Mouse (Mus musculus) G1E (cell line): ENCODE measurements around the gene Castor2. TPM values are rescaled to one million over a fixed set of nuclear protein-coding genes. Genes with fewer than 3 reads are reported as not detected.

Experiments
- ATAC-seq: 2 replicates; pipeline ENCODE4 v1.8.0; 2016; ENCODE audit warnings: mild to moderate bottlenecking; ENCODE audit not compliant: insufficient number of reproducible peaks, poor library complexity, low FRiP score, severe bottlenecking; ENCODE audit errors: extremely low read depth
- DNase-seq: peaks from one replicate; pipeline ENCODE4 v3.0.0; 2012; ENCODE audit warnings: low spot score
- H3K27me3 ChIP-seq: 2 replicates; pipeline ENCODE4 v1.6.1; 2012; ENCODE audit warnings: mild to moderate bottlenecking, low read length, inconsistent platforms; ENCODE audit not compliant: insufficient read depth
- H3K36me3 ChIP-seq: replicated peaks from 2 replicates; pipeline ENCODE3; 2012; ENCODE audit warnings: mild to moderate bottlenecking, inconsistent platforms
- H3K4me1 ChIP-seq: 2 replicates; pipeline ENCODE4 v1.6.1; 2012; ENCODE audit warnings: low read depth, low read length, inconsistent platforms, mixed read lengths; ENCODE audit not compliant: insufficient read depth
- H3K4me3 ChIP-seq: 2 replicates; pipeline ENCODE4 v1.5.1; 2012; ENCODE audit warnings: low read depth, mild to moderate bottlenecking, inconsistent platforms, low read length, moderate library complexity, mixed read lengths
- H3K9me3 ChIP-seq: replicated peaks from 2 replicates; pipeline ENCODE4 v1.6.1; 2012; ENCODE audit warnings: inconsistent platforms
- CTCF ChIP-seq: IDR thresholded peaks from 2 replicates; pipeline ENCODE4 v1.5.1; 2012; ENCODE audit warnings: low read depth, low read length, inconsistent platforms, mixed read lengths
- GATA1 ChIP-seq: IDR thresholded peaks from 2 replicates; pipeline ENCODE4 v1.6.1; 2012; ENCODE audit warnings: borderline replicate concordance, low read length, inconsistent platforms, mixed read lengths
- GATA2 ChIP-seq: IDR thresholded peaks from 2 replicates; pipeline ENCODE4 v1.6.1; 2012; ENCODE audit warnings: low read depth, low read length, inconsistent platforms, borderline replicate concordance
- POLR2AphosphoS5 ChIP-seq: IDR thresholded peaks from 2 replicates; pipeline ENCODE4 v1.6.1; 2012; ENCODE audit warnings: low read depth, low read length, inconsistent platforms; ENCODE audit not compliant: insufficient replicate concordance
- TAL1 ChIP-seq: conservative IDR thresholded peaks from 2 replicates; pipeline ENCODE4 v1.6.1; 2012; ENCODE audit warnings: low read depth, low read length, inconsistent platforms, mixed read lengths
- polyA plus RNA-seq: library from polyadenylated mRNA; stranded (reverse); fragments of >175 nt; gene quantifications from 2 replicates; pipeline ENCODE4 v1.2.3, GENCODE M21; 2012
- total RNA-seq, 2 experiments: library from RNA; stranded (forward) in 1 of 2; stranded (reverse) in 1 of 2; fragments of 200-1000 nt in 1 of 2; fragments of >200 nt in 1 of 2; fragmentation: Nextera tagmentation in 1 of 2; gene quantifications; 2 replicates each; pipeline ENCODE4 v1.2.3; 2014 to 2017

The Castor2 gene
- total and polyA plus RNA-seq, 3 experiments: 0.22 TPM; not detected in 2

GRCm38 (mm10) chr5:134118798-134119407 lies 19.4 kb downstream of the Castor2 start:
- H3K27me3 ChIP-seq: no peaks in the 10 kb centered on the region
- DNase-seq (no peak), ATAC-seq (no peak)
- no peaks in the 10 kb centered on the region for H3K4me1 ChIP-seq
- no peaks in the 10 kb centered on the region for H3K36me3 ChIP-seq
- H3K4me3 ChIP-seq: no peak overlapping the region
- TF ChIP-seq POLR2AphosphoS5 (no peak), GATA1 (no peak), TAL1 (no peak), CTCF (no peak), GATA2 (no peak)
- H3K9me3 ChIP-seq: peaks cover 19% of the 10 kb centered on the region

GRCm38 (mm10) chr5:134119481-134120120 lies 20.1 kb downstream of the Castor2 start:
- Histone ChIP-seq H3K4me1 (no peaks in the 10 kb centered on the region), H3K27me3 (no peaks in the 10 kb centered on the region), H3K4me3 (no peak overlapping the region), H3K9me3 (peaks cover 19% of the 10 kb centered on the region), H3K36me3 (no peaks in the 10 kb centered on the region)
- DNase-seq (no peak), ATAC-seq (no peak)
- TF ChIP-seq GATA1: no peak
- no peak for TF ChIP-seq CTCF
- TF ChIP-seq GATA2: no peak
- TF ChIP-seq POLR2AphosphoS5: no peak
- no peak for TF ChIP-seq TAL1

GRCm38 (mm10) chr5:134120135-134120534 lies 20.6 kb downstream of the Castor2 start:
- TF ChIP-seq GATA2 (no peak), GATA1 (no peak), CTCF (no peak), POLR2AphosphoS5 (no peak), TAL1 (no peak)
- ATAC-seq (no peak), DNase-seq (no peak)
- Histone ChIP-seq H3K27me3 (no peaks in the 10 kb centered on the region), H3K36me3 (no peaks in the 10 kb centered on the region), H3K9me3 (peaks cover 19% of the 10 kb centered on the region), H3K4me3 (no peak overlapping the region), H3K4me1 (no peaks in the 10 kb centered on the region)

GRCm38 (mm10) chr5:134121138-134121892 lies 21.8 kb downstream of the Castor2 start:
- Histone ChIP-seq H3K4me3 (no peak overlapping the region), H3K36me3 (no peaks in the 10 kb centered on the region), H3K9me3 (peaks cover 22% of the 10 kb centered on the region), H3K27me3 (no peaks in the 10 kb centered on the region), H3K4me1 (no peaks in the 10 kb centered on the region)
- TF ChIP-seq GATA2 (no peak), TAL1 (no peak), GATA1 (no peak), CTCF (no peak), POLR2AphosphoS5 (no peak)
- DNase-seq: no peak
- no peak for ATAC-seq

- no peak for ATAC-seq
- TF ChIP-seq TAL1: no peak
- no peak for TF ChIP-seq CTCF
- no peak for TF ChIP-seq GATA1
- no peak for TF ChIP-seq GATA2
- no peak for TF ChIP-seq POLR2AphosphoS5
- peaks cover 22% of the 10 kb centered on the region for H3K9me3 ChIP-seq
- no peak overlapping the region for H3K4me3 ChIP-seq
- no peaks in the 10 kb centered on the region for H3K36me3 ChIP-seq
- no peaks in the 10 kb centered on the region for H3K4me1 ChIP-seq
- DNase-seq: no peak
- no peaks in the 10 kb centered on the region for H3K27me3 ChIP-seq
Observed at GRCm38 (mm10) chr5:134121893-134122259, 22.4 kb downstream of the Castor2 start.

- Histone ChIP-seq H3K4me1 (no peaks in the 10 kb centered on the region), H3K9me3 (peaks cover 17% of the 10 kb centered on the region), H3K36me3 (no peaks in the 10 kb centered on the region), H3K27me3 (no peaks in the 10 kb centered on the region), H3K4me3 (no peak overlapping the region)
- no peak for DNase-seq
- TF ChIP-seq POLR2AphosphoS5 (no peak), CTCF (no peak), GATA1 (no peak), GATA2 (no peak), TAL1 (no peak)
- no peak for ATAC-seq
Observed at GRCm38 (mm10) chr5:134123846-134124245, 24.3 kb downstream of the Castor2 start.
